Mouse (Mus musculus): ENCODE measurements around the gene Sh2b2.

DNA sequence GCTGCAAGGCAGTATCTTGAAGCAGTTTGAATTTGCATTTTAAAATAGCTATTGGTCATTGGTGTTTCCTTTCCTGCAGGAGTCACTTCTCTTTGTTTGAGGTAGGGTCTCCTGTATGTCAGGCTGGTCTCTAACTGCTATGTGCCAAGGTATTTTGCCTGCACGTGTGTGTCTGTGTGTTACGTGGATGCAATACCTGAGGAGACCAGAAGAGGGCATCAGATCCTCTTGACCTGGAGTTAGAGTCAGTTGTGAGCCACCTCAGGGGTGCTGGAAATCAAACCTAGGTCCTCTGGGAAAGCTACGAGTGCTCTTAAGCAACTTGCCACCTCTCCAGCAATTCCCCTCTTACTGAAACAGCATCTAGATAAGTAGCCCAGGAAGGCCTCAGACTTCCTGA is 31.1 kb downstream of the Sh2b2 start:
- peak; percentile 57 for TF ChIP-seq CTCF (conservative IDR thresholded peaks at IDR 0.05; ENCODE audit: low read length)
- no peak for TF ChIP-seq NANOG (IDR thresholded peaks at IDR 0.05; ENCODE audit: borderline replicate concordance, low read length)
